In genomic region chr3:78574807-78575206, GRCm38 (mm10) we compare ENCODE assay signal across 21 mouse cellular contexts.
DNase-seq lines count a peak whose midpoint lies in the region; ATAC-seq lines count a peak whose summit lies in the region.
"Had no signal": no experiment of that assay in that cellular context is flagged by ENCODE, and none has a peak within 500 bp of the region (broad histone marks: within the 10 kb centered on the region; RNA-seq: fewer than 3 reads in every experiment).

No protein-coding gene starts in this region.

- H3K4me2 ChIP-seq in kidney, embryonic 15.5 days, result no peak overlapping the region
- H3K4me2 ChIP-seq: embryonic facial prominence, embryonic 15.5 days; hindbrain, embryonic 13.5 days had no signal

- H3K27me3 ChIP-seq in kidney, embryonic 15.5 days, result no peaks in the 10 kb centered on the region
- H3K27me3 ChIP-seq: embryonic facial prominence, embryonic 15.5 days; hindbrain, embryonic 13.5 days had no signal

- no peaks in the 10 kb centered on the region for H3K4me1 ChIP-seq in kidney, embryonic 15.5 days
- H3K4me1 ChIP-seq: embryonic facial prominence, embryonic 15.5 days; heart, embryonic 10.5 days had no signal

- H3K9me3 ChIP-seq in kidney, embryonic 15.5 days (replicated peaks), result no peaks in the 10 kb centered on the region
- H3K9me3 ChIP-seq: embryonic facial prominence, embryonic 15.5 days; forebrain, embryonic 10.5 days; heart, embryonic 10.5 days had no signal

- H3K4me3 ChIP-seq in kidney, embryonic 15.5 days (replicated peaks), result no peak overlapping the region
- H3K4me3 ChIP-seq: embryonic facial prominence, embryonic 15.5 days; erythroblast, embryonic 14.5 days; forebrain, embryonic 10.5 days; gastrocnemius, adult 2 months; heart, embryonic 10.5 days; hindbrain, embryonic 13.5 days had no signal

- no peak overlapping the region for H3K27ac ChIP-seq in kidney, embryonic 15.5 days
- H3K27ac ChIP-seq: embryonic facial prominence, embryonic 15.5 days; forebrain, embryonic 10.5 days; gastrocnemius, adult 2 months; heart, embryonic 10.5 days; hindbrain, embryonic 13.5 days had no signal

- no peaks in the 10 kb centered on the region for H3K36me3 ChIP-seq in kidney, embryonic 15.5 days
- H3K36me3 ChIP-seq: embryonic facial prominence, embryonic 15.5 days; forebrain, embryonic 10.5 days; heart, embryonic 10.5 days; hindbrain, embryonic 13.5 days had no signal

- H3K9ac ChIP-seq in kidney, embryonic 15.5 days, result no peak overlapping the region
- H3K9ac ChIP-seq: embryonic facial prominence, embryonic 15.5 days; hindbrain, embryonic 13.5 days had no signal

- peak; percentile 35 for DNase-seq in kidney, adult 18-20 months
- DNase-seq in kidney, adult 9 months, result peak; percentile 88
- DNase-seq in kidney, postnatal 14 days, result peak; percentile 47
- DNase-seq in urinary bladder, postnatal 4 days (ENCODE audit: low spot score in 2 of 2), result no peak
- no peak for DNase-seq in c-Kit-positive CD71-positive TER-119-positive erythroid progenitor cells, embryonic 14.5 days (ENCODE audit: low spot score)
- DNase-seq: adrenal gland, adult 2 months; adrenal gland, postnatal 25 days; cerebellum, adult 8-10 months; embryo, embryonic 11 days; gastrocnemius, adult 2 months; gastrocnemius, postnatal 25 days; heart, adult 11 months; heart, postnatal 10 days; heart, postnatal 4 days had no signal

- 68% methylated on average over 3 of the region's 3 CpGs for WGBS in kidney, embryonic 15.5 days

- ATAC-seq in kidney, embryonic 15.5 days (replicated peaks; ENCODE audit: low FRiP score), result no peak
- ATAC-seq in monocyte, adult 5-6 weeks (replicated peaks; ENCODE audit: insufficient number of reproducible peaks, low FRiP score, low TSS enrichment, poor library complexity, severe bottlenecking), result no peak

Comparison
In these comparisons a context has a peak if more than half of its experiments do, and no peak if none do; other contexts are left out.
1. DNase-seq: peak in kidney, adult 18-20 months (single experiment), kidney, adult 9 months (single experiment) and kidney, postnatal 14 days (single experiment); none in urinary bladder, postnatal 4 days (0 of 2) and c-Kit-positive CD71-positive TER-119-positive erythroid progenitor cells, embryonic 14.5 days (single experiment).